Mouse (Mus musculus) hindbrain, embryonic 15.5 days (tissue): ENCODE results near the gene Srpk1. TPM values are rescaled to one million over a fixed set of nuclear protein-coding genes. Genes with fewer than 3 reads are reported as not detected.

Source experiments
- ATAC-seq: fragments of 200-750 bp; cut with Nextera tagmentation; 2 replicates; pipeline ENCODE4 v1.8.0; 2017; ENCODE audit warnings: low read depth, moderate number of reproducible peaks, moderate TSS enrichment; ENCODE audit not compliant: low FRiP score
- H3K27ac ChIP-seq: fragments of 300-500 bp; sonication (generic); replicated peaks from 2 replicates; pipeline ENCODE4 v1.5.1; 2015; ENCODE audit warnings: mild to moderate bottlenecking, inconsistent platforms
- H3K27me3 ChIP-seq: fragments of 300-500 bp; sonication (generic); 2 replicates; pipeline ENCODE4 v1.6.1; 2015; ENCODE audit warnings: control low read depth, inconsistent platforms
- H3K36me3 ChIP-seq: fragments of 300-500 bp; sonication (generic); 2 replicates; pipeline ENCODE4 v1.6.1; 2015; ENCODE audit warnings: control low read depth, inconsistent platforms
- H3K4me1 ChIP-seq: fragments of 300-500 bp; sonication (generic); replicated peaks from 2 replicates; pipeline ENCODE4 v1.6.1; 2015; ENCODE audit warnings: control low read depth, inconsistent platforms
- H3K4me2 ChIP-seq: fragments of 300-500 bp; sonication (generic); 2 replicates; pipeline ENCODE4 v1.6.1; 2015; ENCODE audit warnings: moderate library complexity, mild to moderate bottlenecking, inconsistent platforms
- H3K4me3 ChIP-seq: fragments of 300-500 bp; sonication (generic); 2 replicates; pipeline ENCODE4 v1.5.1; 2015; ENCODE audit warnings: mild to moderate bottlenecking, inconsistent platforms
- H3K9ac ChIP-seq: fragments of 300-500 bp; sonication (generic); 2 replicates; pipeline ENCODE4 v1.6.1; 2015; ENCODE audit warnings: inconsistent platforms
- H3K9me3 ChIP-seq: fragments of 300-500 bp; sonication (generic); 2 replicates; pipeline ENCODE4 v1.6.1; 2016; ENCODE audit warnings: control low read depth, inconsistent platforms
- WGBS: fragments of 180-500 bp; shearing (Covaris S2); methylation state at CpG from one replicate; pipeline ENCODE4 v1.1.7; 2015; 5-methylcytosine and 5-hydroxymethylcytosine counted together
- microRNA-seq: library from miRNA; unstranded; fragments of <30 nt; microRNA quantifications from one replicate; pipeline ENCODE4, GENCODE M21; 2016
- polyA plus RNA-seq: library from polyadenylated mRNA; unstranded; fragments of >200 nt; fragmentation: Nextera tagmentation; extraction: Ambion mirVana; gene quantifications from 2 replicates; pipeline ENCODE4 v1.2.1, GENCODE M21; 2015

The Srpk1 gene
- polyA plus RNA-seq, 1 experiment from 2014 or later = 88.7 TPM

DNA sequence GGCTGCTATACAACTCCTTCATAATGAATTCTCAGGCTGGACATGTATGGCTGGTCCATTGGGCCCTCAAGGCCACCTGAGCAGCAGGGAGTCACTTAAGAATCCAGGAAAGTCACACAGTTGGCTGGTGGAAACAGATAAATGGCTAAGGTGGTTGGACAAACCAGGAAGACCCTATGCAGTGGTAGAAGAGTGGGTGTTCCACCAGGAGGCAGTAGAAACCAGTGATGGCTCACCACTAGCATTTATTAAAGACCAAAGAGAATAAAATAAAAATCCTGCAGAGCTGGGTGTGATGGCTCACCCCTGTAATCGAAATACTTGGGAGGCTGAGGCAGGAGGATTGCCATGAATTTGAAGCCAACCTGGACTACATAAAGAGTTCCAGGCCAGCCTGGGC, 75.6 kb downstream of the Srpk1 start:
- H3K4me2 ChIP-seq = no peak overlapping the region
- H3K4me1 ChIP-seq = no peaks in the 10 kb centered on the region
- no peak overlapping the region for H3K4me3 ChIP-seq
- H3K9me3 ChIP-seq = no peaks in the 10 kb centered on the region
- H3K9ac ChIP-seq = no peak overlapping the region
- H3K36me3 ChIP-seq = no peaks in the 10 kb centered on the region
- no peak for ATAC-seq
- WGBS = 92% methylated on average over 1 of the region's 1 CpGs
- H3K27ac ChIP-seq = no peak overlapping the region
- H3K27me3 ChIP-seq = no peaks in the 10 kb centered on the region

DNA sequence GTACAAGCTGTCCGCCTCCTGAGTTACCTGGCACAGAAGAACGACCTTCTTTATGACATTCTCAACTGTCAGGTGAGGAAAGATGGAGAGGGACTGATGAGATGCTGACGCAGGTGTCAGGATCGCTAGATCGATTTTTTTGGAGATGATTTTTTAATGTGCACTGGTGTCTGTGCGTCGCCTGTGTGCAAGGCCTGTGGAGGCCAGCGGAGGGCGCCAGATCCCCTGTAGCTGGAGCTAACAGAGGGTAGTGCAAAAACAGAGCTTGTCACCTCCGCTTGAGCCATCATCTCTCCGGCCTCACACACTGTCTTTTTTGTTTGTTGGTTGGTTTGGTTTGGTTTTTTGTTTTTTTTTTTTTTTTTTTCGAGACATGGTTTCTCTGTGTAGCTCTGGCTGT, 84.6 kb downstream of the Srpk1 start:
- no peaks in the 10 kb centered on the region for H3K9me3 ChIP-seq
- H3K4me2 ChIP-seq = no peak overlapping the region
- 55% methylated on average over 12 of the region's 12 CpGs for WGBS
- H3K4me3 ChIP-seq = no peak overlapping the region
- H3K9ac ChIP-seq = no peak overlapping the region
- no peak overlapping the region for H3K27ac ChIP-seq
- no peak for ATAC-seq
- no peaks in the 10 kb centered on the region for H3K4me1 ChIP-seq
- H3K27me3 ChIP-seq = no peaks in the 10 kb centered on the region
- no peaks in the 10 kb centered on the region for H3K36me3 ChIP-seq

Small RNAs within 50 kb of the gene (microRNA-seq; reads per million reads assigned to microRNA genes)
- not detected for gene Mir6969

Other genes with a start within 250 kb of the Srpk1 start
- 31.5 and 32.5 TPM in 2 replicates for gene Fkbp5, start 105.2 kb downstream of the Srpk1 start, polyA plus RNA-seq
- not detected in 2 replicates for gene Armc12, start 91.9 kb downstream of the Srpk1 start, polyA plus RNA-seq
- gene Clpsl2, start 73.3 kb downstream of the Srpk1 start, polyA plus RNA-seq = not detected in 2 replicates
- gene Clps, start 61.9 kb downstream of the Srpk1 start, polyA plus RNA-seq = 0.44 and 0.47 TPM in 2 replicates
- 16.4 and 16.5 TPM in 2 replicates for gene Lhfpl5, start 47.1 kb downstream of the Srpk1 start, polyA plus RNA-seq
- gene Slc26a8, start 67.5 kb upstream of the Srpk1 start, polyA plus RNA-seq = 1.5 and 1.8 TPM in 2 replicates
- 25.6 and 28.7 TPM in 2 replicates for gene Mapk14, start 68.6 kb upstream of the Srpk1 start, polyA plus RNA-seq
- 3.0 and 3.2 TPM in 2 replicates for gene AC170998.1, start 103.4 kb upstream of the Srpk1 start, polyA plus RNA-seq
- 0.97 and 1.7 TPM in 2 replicates for gene Mapk13, start 146.6 kb upstream of the Srpk1 start, polyA plus RNA-seq
- 8.1 and 9.6 TPM in 2 replicates for gene Brpf3, start 178.4 kb upstream of the Srpk1 start, polyA plus RNA-seq
- 0.04 TPM in 1 of 2 replicates, not detected in the other for gene Pnpla1, start 235.7 kb upstream of the Srpk1 start, polyA plus RNA-seq